10 mouse cellular contexts compared by ENCODE assay signal in genomic region chr3:78581868-78582267, GRCm38 (mm10).
DNase-seq lines count a peak whose midpoint lies in the region; ATAC-seq and TF ChIP-seq lines count a peak whose summit lies in the region.
"Had no signal": no experiment of that assay in that cellular context is flagged by ENCODE, and none has a peak within 500 bp of the region (broad histone marks: within the 10 kb centered on the region; RNA-seq: fewer than 3 reads in every experiment).

No protein-coding gene starts in this region.

- H3K9me3 ChIP-seq in forebrain, embryonic 14.5 days (replicated peaks; ENCODE audit: control insufficient read depth, low read length): no peaks in the 10 kb centered on the region
- no peaks in the 10 kb centered on the region for H3K9me3 ChIP-seq in forebrain, embryonic 13.5 days (replicated peaks)
- H3K9me3 ChIP-seq in liver, embryonic 12.5 days (replicated peaks): no peaks in the 10 kb centered on the region

- ATAC-seq in forebrain, embryonic 14.5 days: peak; percentile 55; the same call in 1 of the 2 replicates
- no peak for ATAC-seq in forebrain, embryonic 13.5 days
- ATAC-seq in liver, embryonic 12.5 days: no peak
- ATAC-seq: CD4-positive, CD25-positive, alpha-beta regulatory T cell, adult 4 months had no signal

- peak; percentile 54 for TF ChIP-seq CTCF in left cerebral cortex, adult 2 months (IDR thresholded peaks at IDR 0.05)

- H3K27me3 ChIP-seq in forebrain, embryonic 14.5 days (replicated peaks; ENCODE audit: control insufficient read depth, insufficient read depth, low read length): no peaks in the 10 kb centered on the region
- no peaks in the 10 kb centered on the region for H3K27me3 ChIP-seq in forebrain, embryonic 13.5 days
- no peaks in the 10 kb centered on the region for H3K27me3 ChIP-seq in liver, embryonic 12.5 days (replicated peaks)

- H3K27ac ChIP-seq in forebrain, embryonic 14.5 days (ENCODE audit: low read depth, low read length): no peak overlapping the region
- H3K27ac ChIP-seq in forebrain, embryonic 13.5 days: no peak overlapping the region
- H3K27ac ChIP-seq in left cerebral cortex, adult 2 months: no peak overlapping the region
- no peak overlapping the region for H3K27ac ChIP-seq in liver, embryonic 12.5 days

- intact Hi-C loops in left cerebral cortex, adult 2 months (cut with DNase I): no loop called here
- intact Hi-C loops in left cerebral cortex, postnatal 36 days (cut with DNase I): loop anchor here (10.0 kb wide), 1 partner anchor 323 kb away; no protein-coding TSS in a partner anchor

- DNase-seq in forebrain, embryonic 14.5 days (ENCODE audit: low spot score): peak; percentile 45
- DNase-seq in left cerebral cortex, adult 2 months (ENCODE audit: extremely low spot score in 1 of 2, low spot score in 2 of 2): peak in 1 of 2 experiments; percentile 15
- no peak for DNase-seq in left cerebral cortex, postnatal 36 days (ENCODE audit: low spot score in 2 of 2)
- DNase-seq in Muller cell, postnatal 12 days (ENCODE audit: inconsistent ontology term): peak; percentile 78
- DNase-seq in kidney, postnatal 14 days: peak; percentile 15
- no peak for DNase-seq in liver
- DNase-seq: adrenal gland, postnatal 14 days had no signal

- WGBS in forebrain, embryonic 14.5 days: 10% methylated on average over 1 of the region's 1 CpGs
- 13% methylated on average over 1 of the region's 1 CpGs for WGBS in forebrain, embryonic 13.5 days
- WGBS in liver, embryonic 12.5 days (ENCODE audit: insufficient replicate concordance): 22% methylated on average over 1 of the region's 1 CpGs

- 0 out of 2 replicates have a peak, but pooled peaks cover 3% of the 10 kb centered on the region for H3K4me1 ChIP-seq in forebrain, embryonic 14.5 days (ENCODE audit: control insufficient read depth, insufficient read depth, low read length)
- H3K4me1 ChIP-seq in forebrain, embryonic 13.5 days: 0 out of 2 replicates have a peak, but pooled peaks cover 6% of the 10 kb centered on the region
- no peaks in the 10 kb centered on the region for H3K4me1 ChIP-seq in liver, embryonic 12.5 days

- no peak overlapping the region for H3K4me3 ChIP-seq in forebrain, embryonic 14.5 days (ENCODE audit: low read depth, low read length)
- no peak overlapping the region for H3K4me3 ChIP-seq in forebrain, embryonic 13.5 days
- H3K4me3 ChIP-seq in left cerebral cortex, adult 2 months: no peak overlapping the region
- no peak overlapping the region for H3K4me3 ChIP-seq in liver, embryonic 12.5 days

- H3K36me3 ChIP-seq in forebrain, embryonic 14.5 days (ENCODE audit: control insufficient read depth, insufficient read depth, low read length): no peaks in the 10 kb centered on the region
- no peaks in the 10 kb centered on the region for H3K36me3 ChIP-seq in forebrain, embryonic 13.5 days (ENCODE audit: poor library complexity, severe bottlenecking)
- no peaks in the 10 kb centered on the region for H3K36me3 ChIP-seq in liver, embryonic 12.5 days

- no peak overlapping the region for H3K4me2 ChIP-seq in forebrain, embryonic 14.5 days (ENCODE audit: low read length)
- H3K4me2 ChIP-seq in forebrain, embryonic 13.5 days: no peak overlapping the region
- H3K4me2 ChIP-seq in liver, embryonic 12.5 days: no peak overlapping the region

- no peak overlapping the region for H3K9ac ChIP-seq in forebrain, embryonic 14.5 days (ENCODE audit: low read length)
- H3K9ac ChIP-seq in forebrain, embryonic 13.5 days: no peak overlapping the region
- H3K9ac ChIP-seq in liver, embryonic 12.5 days: no peak overlapping the region

Comparison
In these comparisons a context has a peak if more than half of its experiments do, and no peak if none do; other contexts are left out.
1. DNase-seq: peak in forebrain, embryonic 14.5 days (single experiment), Muller cell, postnatal 12 days (single experiment) and kidney, postnatal 14 days (single experiment); none in left cerebral cortex, postnatal 36 days (0 of 2) and liver (single experiment).